Mouse (Mus musculus) heart, postnatal 25 days (tissue): ENCODE measurements around the gene Pak3. TPM values are rescaled to one million over a fixed set of nuclear protein-coding genes. Genes with fewer than 3 reads are reported as not detected.
"Not testable (repeated sequence)": the region's sequence is repeated elsewhere in the genome, so short reads cannot be mapped to it uniquely, and the experiment has no call there.

Source experiments
- DNase-seq: peaks from one replicate; pipeline ENCODE4 v3.0.0; 2022; ENCODE audit warnings: low spot score
- intact Hi-C: fragments of 180-260 bp; cut with DNase I; formaldehyde crosslinking; loops from one replicate; pipeline ENCODE4 v1.15.1; 2025
- total RNA-seq, 2 experiments: library from RNA; stranded (reverse); gene quantifications; 2 replicates each; pipeline ENCODE4 v1.2.3; 2021

The Pak3 gene
- under 1 TPM; 0.18 to 0.34 TPM for total RNA-seq

DNA sequence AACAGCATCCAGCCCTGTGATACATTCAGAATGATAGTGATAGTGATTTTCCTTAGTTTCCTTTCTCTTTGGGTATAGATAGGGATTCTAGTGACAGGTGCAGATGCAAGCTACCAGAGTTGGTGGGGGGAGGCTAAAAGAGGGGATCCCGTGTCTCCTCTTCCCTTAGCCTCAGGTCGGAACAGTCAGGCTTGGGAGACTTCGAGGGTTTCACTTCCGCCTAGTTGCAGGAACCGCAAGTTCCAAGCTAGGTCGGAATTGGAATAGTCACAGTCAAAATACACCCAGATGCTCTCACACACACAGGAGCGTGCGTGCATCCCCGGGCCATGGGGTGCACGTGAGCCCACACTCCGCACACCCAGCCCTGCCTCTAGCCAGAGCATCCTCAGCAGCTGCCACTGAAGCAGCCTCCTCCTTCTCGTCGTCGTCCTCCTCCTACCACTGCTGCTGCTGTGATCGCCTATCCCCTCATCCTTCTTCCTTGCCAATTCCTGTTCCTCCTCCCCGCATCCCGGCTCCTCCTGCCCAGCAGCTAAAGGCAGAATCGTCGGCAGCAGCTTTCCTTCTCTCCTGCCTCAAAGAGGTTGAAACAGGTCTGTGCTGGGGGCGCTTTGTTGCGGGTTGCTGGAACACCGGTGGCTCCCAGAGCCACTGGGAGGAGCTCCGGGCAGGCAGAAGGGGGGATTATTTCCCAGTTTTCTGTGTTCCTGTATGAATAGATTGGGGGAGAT, at the start of gene Pak3:
TSS of gene Pak3 (plus strand) at position 424 of the 734 bp plus-strand sequence.
- DNase-seq, result no peak
- intact Hi-C loops, result no loop called here

GRCm38 (mm10) chrX:143482866-143483265, 35.5 kb upstream of the Pak3 start:
- DNase-seq, result peak; percentile 98

GRCm38 (mm10) chrX:143501053-143501695, 17.2 kb upstream of the Pak3 start:
- intact Hi-C loops, result no loop called here
- no peak for DNase-seq

More at GRCm38 (mm10) chrX:143482866-143483265, 35.5 kb upstream of the Pak3 start:
- intact Hi-C loops, result no loop called here

DNA sequence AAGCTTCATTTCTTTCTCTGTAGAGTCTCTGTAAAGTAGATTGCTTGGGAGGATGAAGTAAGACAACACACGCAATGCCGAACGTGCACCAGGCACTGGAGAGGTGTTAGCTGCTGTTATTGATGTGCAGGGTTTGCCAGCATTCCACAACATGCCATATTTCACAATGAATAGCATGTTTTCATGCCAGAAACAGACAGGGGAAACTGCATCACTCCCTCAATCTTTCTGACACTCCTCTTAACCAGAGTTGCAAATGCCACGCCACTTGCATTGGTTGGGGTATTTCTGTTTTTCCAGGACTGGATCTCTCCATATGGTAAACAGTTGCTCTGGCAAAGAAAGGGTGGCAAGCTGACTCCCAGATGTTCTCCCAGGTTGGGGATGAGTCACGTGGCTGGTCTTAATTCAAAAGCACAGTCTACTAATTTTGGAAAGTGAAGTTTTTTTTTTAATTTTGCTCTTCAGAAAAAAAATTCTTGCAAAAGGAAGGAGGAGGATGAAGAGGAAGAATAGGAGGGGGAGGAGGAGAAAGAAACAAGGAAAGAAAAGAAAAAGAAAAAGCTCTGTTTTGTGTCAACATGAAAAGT, 16.5 kb upstream of the Pak3 start:
- no peak for DNase-seq
- intact Hi-C loops, result no loop called here

DNA sequence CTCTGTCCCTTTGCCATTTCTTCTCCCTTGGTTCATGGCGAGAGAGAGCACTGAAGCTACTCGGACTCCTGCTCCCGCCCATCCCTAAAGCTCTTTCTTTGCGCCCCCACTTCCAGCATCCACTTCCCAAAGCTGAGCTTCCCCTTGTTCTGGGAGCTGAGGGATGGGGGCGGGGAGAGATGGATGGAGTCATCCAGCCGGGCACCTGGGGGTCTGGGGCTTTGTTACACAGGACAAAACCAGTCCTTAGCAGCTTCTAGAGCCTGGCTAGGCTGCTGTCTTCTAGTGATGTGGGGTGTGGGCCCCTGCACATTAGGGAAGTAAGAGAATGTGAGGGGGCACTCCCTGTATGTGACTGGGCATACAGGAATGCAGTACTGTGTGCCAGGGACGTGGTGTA, 526 bp downstream of the Pak3 start:
- intact Hi-C loops, result no loop called here
- no peak for DNase-seq

- intact Hi-C loops, DNase-seq: not testable (repeated sequence)
These were observed 1.1 kb downstream of the Pak3 start for GRCm38 (mm10) chrX:143519454-143519853.

DNA sequence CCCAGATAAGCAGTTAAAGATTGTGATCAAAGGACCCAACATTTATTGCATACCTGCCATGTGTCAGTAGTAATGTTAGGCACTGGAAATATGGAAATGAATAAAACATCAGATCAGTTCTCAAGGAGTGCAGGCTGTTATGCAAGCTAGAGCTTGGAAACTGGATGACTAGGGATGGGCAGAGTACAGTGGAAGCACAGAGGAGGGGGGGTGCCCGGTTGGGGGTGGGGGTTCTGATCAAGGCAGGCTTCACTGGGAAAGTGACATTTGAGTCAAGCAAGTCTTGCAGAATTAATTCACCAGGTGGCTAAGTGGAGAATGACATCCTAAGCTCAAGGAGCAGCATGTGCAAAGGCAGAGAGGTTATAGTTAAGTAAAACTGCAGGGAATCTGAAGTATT, 1.8 kb downstream of the Pak3 start:
- DNase-seq, result no peak
- intact Hi-C loops, result no loop called here

DNA sequence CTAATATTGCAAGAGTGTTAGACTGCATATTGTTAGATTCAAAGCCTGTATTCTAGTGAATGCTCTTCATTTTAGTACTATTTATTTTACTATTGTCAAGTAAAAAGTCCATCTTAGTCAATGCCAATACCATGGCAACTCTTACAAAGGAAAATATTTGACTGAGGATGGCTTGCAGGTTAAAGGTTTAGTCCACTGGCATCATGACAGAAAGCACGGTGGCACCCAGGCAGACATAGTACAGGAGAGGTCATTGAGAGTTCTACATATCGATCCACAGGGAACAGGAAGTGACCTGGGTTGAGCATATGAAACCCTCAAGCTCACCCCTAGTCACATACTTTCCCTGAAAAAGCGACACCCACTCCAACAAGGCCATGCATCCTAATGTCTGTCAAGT, 13.9 kb downstream of the Pak3 start:
- intact Hi-C loops, result no loop called here
- DNase-seq, result no peak

GRCm38 (mm10) chrX:143533574-143533973, 15.2 kb downstream of the Pak3 start:
- no peak for DNase-seq
- intact Hi-C loops, result no loop called here

DNA sequence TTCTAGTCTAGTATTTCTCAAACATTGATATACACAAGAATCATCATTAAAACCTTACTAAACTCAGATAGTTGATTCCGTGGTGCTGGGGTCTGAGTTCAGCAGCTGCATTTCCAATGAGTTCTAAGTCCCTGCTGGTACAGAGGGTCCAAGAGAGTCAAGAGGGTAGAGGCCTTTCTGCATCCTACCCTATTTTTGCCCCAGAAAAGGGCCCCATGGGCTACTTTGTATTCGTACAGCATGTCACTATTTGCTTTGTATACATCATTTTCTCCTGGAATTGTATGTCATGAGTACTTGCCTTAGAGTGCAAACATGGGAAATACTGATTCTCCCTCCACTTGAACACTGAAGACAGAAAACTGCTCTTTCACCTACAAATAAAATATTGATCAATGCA, 24.4 kb downstream of the Pak3 start:
- intact Hi-C loops, result no loop called here
- DNase-seq, result no peak

GRCm38 (mm10) chrX:143543186-143543793, 24.9 kb downstream of the Pak3 start:
- DNase-seq, result no peak
- intact Hi-C loops, result no loop called here

GRCm38 (mm10) chrX:143573691-143574090, 55.3 kb downstream of the Pak3 start:
- DNase-seq, result no peak
- intact Hi-C loops, result no loop called here

DNA sequence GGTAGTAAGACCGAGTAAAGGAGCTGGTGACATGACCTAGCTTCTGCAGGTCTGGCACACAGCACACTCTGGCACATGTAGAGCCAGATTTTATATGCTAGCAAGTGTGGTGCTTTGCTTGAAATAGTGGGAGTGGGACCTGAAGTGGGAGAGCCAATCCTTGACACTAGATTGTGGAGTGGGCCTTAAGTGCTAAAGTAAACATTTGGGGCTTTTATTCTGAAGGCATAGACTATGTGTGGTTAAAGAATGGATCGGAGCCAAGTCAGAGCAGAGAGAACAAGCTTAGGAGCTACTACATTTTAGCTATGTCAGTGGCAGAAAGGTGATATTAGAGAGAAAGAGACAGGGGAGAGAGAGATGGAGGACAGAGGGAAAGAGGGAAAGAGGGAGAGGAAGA, 61.5 kb downstream of the Pak3 start:
- intact Hi-C loops, result no loop called here
- DNase-seq, result no peak

- intact Hi-C loops, result no loop called here
- DNase-seq, result no peak
These were observed 62.1 kb downstream of the Pak3 start for GRCm38 (mm10) chrX:143580458-143580959.

- no peak for DNase-seq
- intact Hi-C loops, result no loop called here
These were observed 88.6 kb downstream of the Pak3 start for GRCm38 (mm10) chrX:143606877-143607449.

- no peak for DNase-seq
- intact Hi-C loops, result no loop called here
These were observed 100.3 kb downstream of the Pak3 start for GRCm38 (mm10) chrX:143618734-143619133.

DNA sequence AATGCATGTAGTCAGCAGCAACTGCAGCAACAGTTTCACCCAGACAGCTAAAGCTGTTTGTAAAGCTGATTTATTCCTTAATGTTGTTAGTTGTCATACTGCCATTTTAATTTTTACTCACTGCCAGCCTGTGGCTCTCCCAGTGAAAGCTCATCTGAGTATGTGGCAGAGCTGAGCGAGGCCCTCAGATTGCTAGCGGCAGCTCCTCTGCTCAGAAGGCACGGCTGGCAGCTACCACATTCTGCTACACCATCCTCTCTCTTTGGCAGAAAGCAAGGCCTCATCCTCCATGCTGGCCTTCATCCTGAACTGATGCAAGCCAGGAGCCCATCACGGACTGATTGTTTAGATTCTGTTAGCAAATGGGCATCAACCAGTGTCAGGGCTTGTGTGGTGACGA, 109.4 kb downstream of the Pak3 start:
- intact Hi-C loops, result no loop called here
- no peak for DNase-seq

GRCm38 (mm10) chrX:143643936-143644335, 125.5 kb downstream of the Pak3 start:
- intact Hi-C loops, result no loop called here
- no peak for DNase-seq

DNA sequence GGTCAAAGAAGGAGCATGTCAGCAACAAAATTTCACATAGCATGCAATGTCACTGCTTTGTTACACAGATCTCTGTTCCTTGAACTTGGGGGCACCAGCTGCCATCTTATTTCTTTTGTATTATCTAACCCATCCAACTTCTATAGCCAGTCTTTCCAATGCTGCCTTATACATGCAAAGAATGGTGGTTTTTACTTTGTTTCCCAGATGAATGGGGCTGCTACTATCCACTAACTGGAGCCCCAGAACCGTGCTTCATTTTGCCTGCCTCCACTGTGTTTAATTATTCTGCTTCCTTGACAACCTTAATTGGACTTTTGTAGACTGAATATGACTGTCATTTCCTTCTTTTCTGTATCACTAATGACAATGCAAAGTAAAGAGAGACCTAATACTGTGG, 126.4 kb downstream of the Pak3 start:
- no peak for DNase-seq
- intact Hi-C loops, result no loop called here
